Mouse (Mus musculus): ENCODE measurements around the gene Rsl24d1.
"Not testable (repeated sequence)": the region's sequence is repeated elsewhere in the genome, so short reads cannot be mapped to it uniquely, and the experiment has no call there.

Rsl24d1 gene

DNA sequence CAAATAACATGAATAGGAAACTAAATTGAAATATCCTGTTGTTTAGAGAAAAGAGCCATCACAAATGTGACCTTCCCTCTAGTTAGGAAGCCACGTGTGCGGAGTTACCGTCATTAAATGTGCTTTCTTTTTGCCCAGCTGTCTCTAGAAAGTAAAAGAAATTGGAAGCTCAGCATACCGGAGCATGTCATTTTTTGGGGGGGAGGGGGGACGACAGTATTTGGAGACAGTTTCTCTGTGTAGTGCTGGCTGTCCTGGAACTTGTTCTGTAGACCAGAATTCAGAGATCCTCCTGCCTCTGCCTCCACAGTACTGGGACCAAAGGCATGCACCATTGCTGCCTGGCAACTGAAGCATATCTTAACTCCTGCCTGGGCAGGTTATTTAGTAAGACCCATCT, 11.7 kb upstream of the Rsl24d1 start, which contains the start of gene Khdc3:
Khdc3 (plus strand) TSS at position 301 of the 400 bp plus-strand sequence.
- DNase-seq (ENCODE audit: extremely low read depth, low read depth, low spot score): no peak

DNA sequence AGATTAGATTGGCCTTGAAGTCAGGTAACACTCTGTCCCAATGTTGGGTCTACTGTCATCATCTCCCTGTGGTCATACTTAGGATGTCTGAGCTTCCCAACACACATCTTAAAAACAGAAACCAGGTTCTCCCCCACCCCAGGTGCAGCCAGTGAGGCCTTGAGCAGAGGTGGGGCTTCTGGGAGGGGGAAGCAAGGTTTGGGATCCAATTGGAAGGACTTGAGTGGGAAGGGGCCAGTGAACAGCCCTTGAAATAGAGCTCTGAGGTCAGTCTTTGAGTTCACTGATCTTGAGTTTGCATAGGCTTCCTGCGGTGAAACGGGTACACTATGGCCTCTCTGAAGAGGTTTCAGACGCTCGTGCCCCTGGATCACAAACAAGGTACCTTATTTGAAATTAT, 11.0 kb upstream of the Rsl24d1 start, which contains the start of gene Gm20509:
Gm20509 (plus strand) TSS at position 290 of the 400 bp plus-strand sequence.
- DNase-seq (ENCODE audit: extremely low read depth, low read depth, low spot score): no peak

DNA sequence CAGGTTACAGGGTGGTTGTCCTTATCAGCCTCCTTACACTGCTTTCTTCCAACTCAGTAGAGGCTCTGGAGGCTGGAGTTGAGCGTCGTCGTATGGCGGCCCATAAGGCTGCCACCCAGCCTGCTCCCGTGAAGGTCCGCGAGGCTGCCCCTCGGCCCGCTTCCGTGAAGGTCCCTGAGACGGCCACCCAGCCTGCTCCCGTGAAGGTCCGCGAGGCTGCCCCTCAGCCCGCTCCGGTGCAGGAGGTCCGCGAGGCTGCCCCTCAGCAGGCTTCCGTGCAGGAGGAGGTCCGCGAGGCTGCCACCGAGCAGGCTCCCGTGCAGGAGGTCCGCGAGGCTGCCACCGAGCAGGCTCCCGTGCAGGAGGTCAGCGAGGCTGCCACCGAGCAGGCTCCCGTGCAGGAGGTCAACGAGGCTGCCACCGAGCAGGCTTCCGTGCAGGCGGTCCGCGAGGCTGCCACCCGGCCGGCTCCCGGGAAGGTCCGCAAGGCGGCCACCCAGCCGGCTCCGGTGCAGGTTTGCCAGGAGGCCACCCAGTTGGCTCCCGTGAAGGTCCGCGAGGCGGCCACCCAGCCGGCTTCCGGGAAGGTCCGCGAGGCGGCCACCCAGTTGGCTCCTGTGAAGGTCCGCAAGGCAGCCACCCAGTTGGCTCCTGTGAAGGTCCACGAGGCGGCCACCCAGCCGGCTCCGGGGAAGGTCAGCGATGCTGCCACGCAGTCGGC, 9.9 kb upstream of the Rsl24d1 start:
- DNase-seq (ENCODE audit: extremely low read depth, low read depth, low spot score): no peak

DNA sequence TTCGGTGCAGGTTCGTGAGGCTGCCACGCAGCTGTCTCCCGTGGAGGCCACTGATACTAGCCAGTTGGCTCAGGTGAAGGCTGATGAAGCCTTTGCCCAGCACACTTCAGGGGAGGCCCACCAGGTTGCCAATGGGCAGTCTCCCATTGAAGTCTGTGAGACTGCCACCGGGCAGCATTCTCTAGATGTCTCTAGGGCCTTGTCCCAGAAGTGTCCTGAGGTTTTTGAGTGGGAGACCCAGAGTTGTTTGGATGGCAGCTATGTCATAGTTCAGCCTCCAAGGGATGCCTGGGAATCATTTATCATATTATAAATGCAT, 9.4 kb upstream of the Rsl24d1 start:
- DNase-seq (ENCODE audit: extremely low read depth, low read depth, low spot score): no peak

DNA sequence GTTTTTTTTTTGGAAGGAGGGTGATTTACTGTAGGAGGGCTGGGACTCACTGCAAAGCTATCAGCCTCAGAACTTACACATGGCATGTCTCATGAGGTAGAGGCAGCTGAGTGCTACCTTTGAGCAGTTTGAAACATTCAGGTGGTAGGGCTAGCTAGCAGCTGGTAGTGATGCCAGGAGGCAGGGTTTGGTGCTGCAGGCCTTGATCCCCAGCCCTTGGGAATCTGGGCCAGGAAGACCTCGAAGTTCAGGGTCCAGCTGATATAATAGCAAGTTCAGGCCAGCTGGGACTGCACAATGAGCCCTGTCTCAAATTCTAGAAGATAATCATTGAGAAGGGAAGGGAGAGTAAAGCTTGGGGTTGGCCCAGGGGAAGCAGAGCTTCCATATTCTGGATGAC, 8.1 kb upstream of the Rsl24d1 start:
- DNase-seq (ENCODE audit: extremely low read depth, low read depth, low spot score): no peak

DNA sequence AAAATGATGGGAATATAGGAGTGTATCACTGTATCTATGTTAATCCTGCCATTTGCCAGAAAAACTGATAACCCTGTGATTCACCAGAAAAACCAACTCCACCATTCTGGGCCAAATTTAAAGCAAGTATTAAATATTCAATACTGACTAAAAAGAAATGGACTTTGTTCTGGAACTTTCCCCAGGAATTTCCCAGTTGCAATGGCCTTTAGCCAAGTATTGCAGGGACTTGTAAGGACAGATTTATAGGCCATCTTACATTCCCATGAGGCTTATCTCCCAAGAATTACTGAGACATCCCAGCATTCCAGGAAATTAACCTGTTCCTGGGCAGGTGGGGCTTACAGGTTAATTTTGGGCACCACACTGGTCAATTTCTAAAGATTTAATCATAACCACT, 7.5 kb upstream of the Rsl24d1 start:
- DNase-seq (ENCODE audit: extremely low read depth, low read depth, low spot score): no peak

DNA sequence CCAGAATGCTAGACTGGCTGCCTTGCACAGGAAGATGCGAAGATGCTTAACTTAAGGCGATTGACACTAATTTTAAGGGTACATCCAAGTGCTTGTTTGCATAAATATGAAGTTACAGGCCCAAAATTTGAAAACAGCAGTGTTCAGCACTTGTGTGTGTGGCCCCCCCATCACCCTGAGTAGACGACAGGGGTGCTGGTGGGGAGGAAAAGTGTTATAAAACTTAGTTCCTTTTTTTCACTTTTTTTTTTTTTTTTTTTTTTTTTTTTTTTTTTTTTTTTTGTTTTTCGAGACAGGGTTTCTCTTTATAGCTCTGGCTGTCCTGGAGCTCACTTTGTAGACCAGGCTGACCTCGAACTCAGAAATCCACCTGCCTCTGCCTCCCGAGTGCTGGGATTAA, 3.5 kb downstream of the Rsl24d1 start:
- DNase-seq (ENCODE audit: extremely low read depth, low read depth, low spot score): not testable (repeated sequence)

DNA sequence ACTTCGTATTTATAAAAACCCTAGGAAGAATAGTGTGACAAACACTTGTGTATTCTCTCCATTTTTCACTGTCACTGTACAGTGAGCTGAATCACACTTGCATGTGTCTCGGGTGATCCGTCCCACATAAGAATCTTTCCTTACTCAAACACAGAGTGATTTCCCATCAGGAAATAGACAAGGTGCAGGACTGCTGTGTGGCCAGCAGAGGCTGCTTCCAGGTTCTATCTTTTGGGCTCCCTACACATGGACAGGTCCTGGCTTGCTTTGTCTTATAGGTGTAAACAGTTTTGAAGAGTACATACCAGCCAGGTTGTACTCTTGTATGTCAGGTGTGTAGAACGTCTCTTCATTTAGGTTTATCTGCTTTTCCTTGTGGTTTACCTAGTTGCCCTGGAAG, 4.8 kb downstream of the Rsl24d1 start:
- no peak for DNase-seq (ENCODE audit: extremely low read depth, low read depth, low spot score)

DNA sequence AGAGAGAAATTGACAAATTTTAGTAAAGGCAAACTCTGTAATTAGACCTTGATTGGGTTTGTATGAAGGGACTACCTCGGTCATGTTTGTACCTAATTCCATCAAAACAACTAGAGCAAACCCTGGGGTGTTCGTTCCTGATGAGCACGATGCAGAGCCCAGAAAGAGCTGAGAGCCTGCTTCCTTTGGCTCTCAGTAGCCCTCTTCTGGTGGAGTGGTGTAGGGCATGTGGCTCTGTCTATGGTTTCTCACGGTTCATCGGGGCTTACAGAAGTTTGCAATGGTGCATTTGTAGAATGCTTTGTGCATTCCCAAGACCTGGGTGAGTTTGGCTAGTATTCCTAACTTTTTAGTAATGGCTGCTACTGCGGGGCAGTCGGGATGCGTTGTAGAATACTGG, 8.5 kb downstream of the Rsl24d1 start:
- no peak for DNase-seq (ENCODE audit: extremely low read depth, low read depth, low spot score)

DNA sequence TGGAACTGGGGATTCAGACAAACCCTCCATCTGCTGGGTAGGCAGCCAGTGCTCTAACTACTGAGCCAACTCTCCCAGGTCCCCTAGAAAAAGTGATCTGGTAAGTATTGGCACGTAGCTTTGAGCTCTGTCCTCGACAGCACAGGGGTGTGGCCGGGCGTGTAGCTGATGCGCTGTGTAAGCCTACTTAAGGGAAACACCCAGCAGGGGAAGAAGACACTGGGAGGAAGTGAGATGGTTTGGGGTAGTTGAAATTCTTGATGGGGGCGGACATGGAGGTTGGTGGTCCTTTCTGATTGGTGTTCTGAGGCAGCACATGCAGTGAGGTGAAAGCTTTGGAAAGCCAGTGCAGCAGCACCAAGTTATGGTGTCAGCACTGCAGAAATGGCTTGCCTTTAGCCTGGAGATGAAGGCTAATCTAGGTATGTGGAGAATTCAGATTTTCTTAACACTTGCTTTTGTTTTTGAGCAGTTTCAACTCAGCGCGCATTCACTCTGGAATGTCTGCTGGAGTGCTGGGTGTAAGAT, 11.9 kb downstream of the Rsl24d1 start:
- DNase-seq (ENCODE audit: extremely low read depth, low read depth, low spot score): no peak

GRCm38 (mm10) chr9:73127457-73127856, 14.2 kb downstream of the Rsl24d1 start:
- no peak for DNase-seq (ENCODE audit: extremely low read depth, low read depth, low spot score)

DNA sequence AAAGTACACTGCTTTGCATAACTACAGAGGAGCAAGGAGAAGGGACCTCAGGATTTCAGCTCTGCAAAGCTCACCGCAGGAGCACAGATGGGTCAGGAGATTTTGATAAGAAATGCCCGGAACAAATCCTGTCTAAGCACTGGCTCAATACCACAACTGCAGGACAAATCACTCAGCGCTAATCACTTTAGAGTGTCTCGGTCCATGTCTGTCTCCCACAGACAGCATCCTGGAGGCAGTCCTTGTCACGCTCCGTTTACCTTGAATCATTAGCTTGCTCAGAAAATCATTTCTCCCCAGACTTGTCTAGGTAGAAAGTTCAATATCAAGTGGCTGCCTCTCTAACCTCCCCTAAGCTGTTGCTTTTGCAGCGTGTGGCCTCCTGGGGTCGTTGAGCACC, 16.6 kb downstream of the Rsl24d1 start:
- no peak for DNase-seq (ENCODE audit: extremely low read depth, low read depth, low spot score)

DNA sequence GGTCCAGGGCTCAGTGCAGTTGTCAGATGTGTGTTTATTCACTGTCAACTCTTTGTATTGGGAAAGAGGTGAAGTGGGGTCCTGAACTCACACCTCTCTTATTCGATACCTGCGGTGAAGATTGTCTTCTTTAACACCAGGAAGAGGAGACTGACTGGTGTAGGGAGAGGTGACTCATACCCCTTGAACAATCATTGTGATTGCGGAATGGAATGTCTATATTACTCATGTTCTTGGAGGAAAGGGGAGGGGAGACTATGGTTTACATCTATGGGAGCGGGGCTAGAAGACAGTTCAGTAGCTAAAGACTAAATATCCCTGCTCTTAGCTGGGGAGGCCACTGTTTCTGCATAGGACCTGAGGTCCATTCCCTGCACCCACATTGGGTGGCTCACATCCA, 17.3 kb downstream of the Rsl24d1 start:
- DNase-seq (ENCODE audit: extremely low read depth, low read depth, low spot score): no peak

DNA sequence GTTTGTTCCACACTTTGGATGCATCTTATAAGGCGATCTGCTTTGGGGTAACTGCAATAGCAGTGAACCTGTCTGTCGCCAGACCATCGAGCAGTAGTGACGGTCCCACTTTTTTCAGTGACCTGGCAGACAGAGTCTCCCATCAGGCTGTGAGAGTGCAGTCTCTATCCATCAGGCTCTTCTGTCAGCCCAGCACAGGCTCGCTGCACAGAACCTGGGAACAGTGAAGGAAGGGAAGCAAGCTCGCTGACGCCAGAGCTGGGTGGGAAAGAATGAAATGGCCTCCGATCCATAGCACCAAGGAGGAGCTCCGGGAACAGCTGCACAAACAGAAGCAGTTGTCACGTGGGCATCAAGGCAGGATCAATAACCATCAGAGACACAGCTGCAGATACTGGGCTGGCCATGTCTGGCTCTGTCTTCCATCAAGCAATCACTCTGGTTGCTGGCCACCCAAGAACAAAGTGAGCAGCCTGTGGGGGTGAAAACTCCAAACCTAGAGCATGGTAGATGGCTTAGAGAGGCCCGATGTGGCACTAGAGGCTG, 24.2 kb downstream of the Rsl24d1 start:
- DNase-seq (ENCODE audit: extremely low read depth, low read depth, low spot score): no peak

DNA sequence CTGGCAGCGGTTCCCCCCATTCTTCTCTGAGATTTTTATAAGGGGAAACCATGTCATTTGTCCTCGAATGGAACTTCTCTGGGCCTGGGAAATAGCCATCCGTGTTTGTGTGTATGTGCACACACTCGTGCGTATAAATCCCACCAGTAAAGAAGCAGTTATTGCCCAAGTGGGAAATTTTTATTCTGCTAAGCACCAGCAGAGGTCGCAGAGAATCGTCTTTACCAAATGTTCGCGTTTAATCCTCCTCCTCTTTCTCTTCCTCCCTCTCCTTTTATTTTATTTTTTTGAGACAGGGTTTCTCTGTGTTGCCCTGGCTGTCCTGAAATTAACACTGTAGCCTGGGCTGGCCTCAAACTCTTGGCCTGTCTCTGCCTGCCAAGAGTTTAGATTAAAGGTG, 41.1 kb downstream of the Rsl24d1 start:
- DNase-seq (ENCODE audit: extremely low read depth, low read depth, low spot score): no peak

- DNase-seq (ENCODE audit: extremely low read depth, low read depth, low spot score): no peak
These were observed 44.7 kb downstream of the Rsl24d1 start for GRCm38 (mm10) chr9:73157968-73158367.

- DNase-seq (ENCODE audit: extremely low read depth, low read depth, low spot score): no peak
These were observed 46.0 kb downstream of the Rsl24d1 start for GRCm38 (mm10) chr9:73159265-73159664.

- no peak for DNase-seq (ENCODE audit: extremely low read depth, low read depth, low spot score)
These were observed 49.5 kb downstream of the Rsl24d1 start for GRCm38 (mm10) chr9:73162571-73163333.

DNA sequence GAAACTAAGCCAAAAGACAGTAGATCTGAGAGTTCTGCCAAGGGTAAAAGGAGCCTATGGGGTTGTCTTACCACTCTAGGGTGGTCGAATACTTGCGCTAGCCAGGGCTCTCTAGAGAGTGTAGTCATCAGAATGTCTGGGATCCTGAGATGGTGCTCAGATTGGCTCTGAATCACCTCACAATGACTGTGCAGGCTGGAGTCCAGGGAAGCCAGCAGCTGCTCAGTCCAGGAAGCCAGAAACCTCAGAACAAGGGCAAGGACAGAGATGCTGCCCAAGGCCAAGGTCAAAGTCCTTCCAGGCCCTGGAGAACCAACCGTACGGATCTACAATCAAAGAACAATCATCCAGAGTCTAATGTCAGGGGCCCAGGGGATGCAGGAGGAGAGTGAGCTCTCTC, 52.4 kb downstream of the Rsl24d1 start:
- no peak for DNase-seq (ENCODE audit: extremely low read depth, low read depth, low spot score)
